Mouse (Mus musculus) left cerebral cortex, adult 18-20 months (tissue): ENCODE measurements around the gene Mlph. TPM values are rescaled to one million over a fixed set of nuclear protein-coding genes. Genes with fewer than 3 reads are reported as not detected.

Experiments used
- total RNA-seq, 2 experiments: library from RNA; stranded (reverse); gene quantifications; 2 replicates each; pipeline ENCODE4 v1.2.3; 2021

Mlph gene
- total RNA-seq, 2 experiments from 2014 or later: 1.9 to 2.7 TPM

Other genes starting within 250 kb of the Mlph start
- gene Col6a3, start 71.1 kb upstream of the Mlph start, total RNA-seq: 1 to 10 TPM; 4.3 to 4.5 TPM
- not detected for gene Prlh, start 38.0 kb downstream of the Mlph start, total RNA-seq
- not detected for gene Rab17, start 54.6 kb downstream of the Mlph start, total RNA-seq
- 10 to 100 TPM; 71.0 to 74.6 TPM for gene Lrrfip1, start 83.7 kb downstream of the Mlph start, total RNA-seq
- under 1 TPM in 1 of 2 experiments, not detected in 1; 0.09 TPM for gene Rbm44, start 230.0 kb downstream of the Mlph start, total RNA-seq